ENCODE assay signal across 29 mouse cellular contexts in the genomic region with DNA sequence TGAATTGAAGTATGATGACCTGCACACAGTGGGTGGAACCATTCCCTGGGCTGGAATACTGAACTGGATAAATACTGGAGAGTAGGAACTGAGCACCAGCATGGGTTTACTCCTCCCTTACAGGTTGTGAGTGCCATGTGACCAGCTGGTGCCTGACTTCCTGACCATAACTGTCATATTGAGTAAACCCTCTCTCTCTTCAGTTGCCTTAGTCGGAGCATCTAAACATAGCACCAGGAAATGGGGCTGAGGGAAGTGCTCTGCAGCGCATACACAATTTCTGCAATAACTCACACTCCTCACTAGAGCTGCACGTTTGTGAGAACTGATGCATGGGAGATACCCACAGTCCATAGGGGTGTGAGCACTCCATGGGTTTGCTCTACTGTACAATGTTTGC. TPM values are rescaled to one million over a fixed set of nuclear protein-coding genes. Genes with fewer than 3 reads are reported as not detected.
A peak's percentile ranks its signal among the peaks of the same experiment; 100 is the strongest.
DNase-seq lines count a peak whose midpoint lies in the region; ATAC-seq and TF ChIP-seq lines count a peak whose summit lies in the region.
"Had no signal": no experiment of that assay in that cellular context is flagged by ENCODE, and none has a peak within 500 bp of the region (broad histone marks: within the 10 kb centered on the region; RNA-seq: fewer than 3 reads in every experiment).

No protein-coding gene starts in this region.

- H3K27me3 ChIP-seq in midbrain, postnatal 0 days (ENCODE audit: insufficient read depth, low read length), result no peaks in the 10 kb centered on the region
- H3K27me3 ChIP-seq: embryonic facial prominence, embryonic 12.5 days; forebrain, embryonic 12.5 days; forebrain, embryonic 15.5 days; heart, embryonic 12.5 days; heart, embryonic 15.5 days; hindbrain, embryonic 13.5 days; intestine, embryonic 15.5 days had no signal

- no peak overlapping the region for H3K4me2 ChIP-seq in midbrain, postnatal 0 days (ENCODE audit: low read depth, low read length, poor library complexity, severe bottlenecking)
- H3K4me2 ChIP-seq: embryonic facial prominence, embryonic 12.5 days; forebrain, embryonic 12.5 days; forebrain, embryonic 15.5 days; heart, embryonic 12.5 days; heart, embryonic 15.5 days; hindbrain, embryonic 13.5 days; intestine, embryonic 15.5 days had no signal

- H3K4me1 ChIP-seq in midbrain, postnatal 0 days (ENCODE audit: insufficient read depth, low read length), result no peaks in the 10 kb centered on the region
- H3K4me1 ChIP-seq: embryonic facial prominence, embryonic 12.5 days; forebrain, embryonic 12.5 days; forebrain, embryonic 15.5 days; heart, embryonic 15.5 days; hindbrain, embryonic 10.5 days; hindbrain, embryonic 13.5 days; intestine, embryonic 15.5 days had no signal

- peak; percentile 86 for ATAC-seq in granulocyte monocyte progenitor cell, adult 5-6 weeks (replicated peaks; ENCODE audit: poor library complexity, severe bottlenecking)
- peak; percentile 94 for ATAC-seq in megakaryocyte progenitor cell, adult 5-6 weeks (replicated peaks; ENCODE audit: poor library complexity)
- no peak for ATAC-seq in midbrain, postnatal 0 days (ENCODE audit: low FRiP score)
- ATAC-seq: activated CD4-positive, CD25-positive, alpha-beta regulatory T cell, adult 4 months; forebrain, embryonic 15.5 days; hindbrain, embryonic 16.5 days; intestine, embryonic 15.5 days had no signal

- no peaks in the 10 kb centered on the region for H3K9me3 ChIP-seq in midbrain, postnatal 0 days (ENCODE audit: low read length)
- H3K9me3 ChIP-seq: embryonic facial prominence, embryonic 12.5 days; forebrain, embryonic 12.5 days; forebrain, embryonic 15.5 days; heart, embryonic 15.5 days; hindbrain, embryonic 13.5 days; intestine, embryonic 15.5 days had no signal

- peak; percentile 5 for DNase-seq in thymus, postnatal 0 days (ENCODE audit: low spot score)
- DNase-seq in thymus, postnatal 4 days, result no peak
- DNase-seq in cerebellum, adult 11 months, result no peak
- DNase-seq in midbrain, postnatal 0 days (ENCODE audit: low spot score), result no peak
- DNase-seq: adrenal gland, adult 8-10 months; adrenal gland, postnatal 25 days; cerebellum, adult 18-20 months; cerebellum, adult 9-11 months; cerebellum, postnatal 25 days; gastrocnemius, postnatal 25 days; heart, postnatal 10 days; heart, postnatal 36 days had no signal

- no peak overlapping the region for H3K9ac ChIP-seq in midbrain, postnatal 0 days (replicated peaks; ENCODE audit: low read length, poor library complexity, severe bottlenecking)
- H3K9ac ChIP-seq: embryonic facial prominence, embryonic 12.5 days; forebrain, embryonic 12.5 days; forebrain, embryonic 15.5 days; heart, embryonic 12.5 days; heart, embryonic 15.5 days; hindbrain, embryonic 13.5 days; intestine, embryonic 15.5 days had no signal

- H3K36me3 ChIP-seq in midbrain, postnatal 0 days (ENCODE audit: insufficient read depth, low read length), result no peaks in the 10 kb centered on the region
- H3K36me3 ChIP-seq: embryonic facial prominence, embryonic 12.5 days; forebrain, embryonic 12.5 days; forebrain, embryonic 15.5 days; heart, embryonic 12.5 days; heart, embryonic 15.5 days; hindbrain, embryonic 10.5 days; hindbrain, embryonic 13.5 days; intestine, embryonic 15.5 days had no signal

- H3K4me3 ChIP-seq in midbrain, postnatal 0 days (ENCODE audit: low read depth, low read length), result no peak overlapping the region
- H3K4me3 ChIP-seq: embryonic facial prominence, embryonic 12.5 days; erythroblast, embryonic 14.5 days; forebrain, embryonic 12.5 days; forebrain, embryonic 15.5 days; heart, embryonic 12.5 days; heart, embryonic 15.5 days; hindbrain, embryonic 10.5 days; hindbrain, embryonic 13.5 days; intestine, embryonic 15.5 days had no signal

- WGBS in midbrain, postnatal 0 days, result 78% methylated on average over 3 of the region's 3 CpGs

- H3K27ac ChIP-seq in midbrain, postnatal 0 days (ENCODE audit: low read depth, low read length), result no peak overlapping the region
- H3K27ac ChIP-seq: embryonic facial prominence, embryonic 12.5 days; forebrain, embryonic 12.5 days; forebrain, embryonic 15.5 days; heart, embryonic 15.5 days; hindbrain, embryonic 10.5 days; hindbrain, embryonic 13.5 days; intestine, embryonic 15.5 days had no signal

- no peak for TF ChIP-seq CTCF in midbrain, postnatal 0 days (IDR thresholded peaks at IDR 0.05)

RNA-seq across cellular contexts. Expression of gene 1700011L22Rik, which starts 9.1 kb away (rescaled TPM):
- not detected in 2 replicates for polyA plus RNA-seq in thymus, postnatal 0 days (2015; fragmentation: Nextera tagmentation; extraction: Ambion mirVana)
- not detected in 2 replicates for total RNA-seq in granulocyte monocyte progenitor cell, adult 5-6 weeks (2014; fragmentation: Nextera tagmentation)
- not detected in 2 replicates for total RNA-seq in granulocyte monocyte progenitor cell, adult 5-6 weeks (2017)
- not detected in 2 replicates for total RNA-seq in megakaryocyte progenitor cell, adult 5-6 weeks (2015)
- not detected in 2 replicates for total RNA-seq in megakaryocyte progenitor cell, adult 5-6 weeks (2017)
- not detected in 2 replicates for total RNA-seq in midbrain, postnatal 0 days (2014; rRNA removed)
- polyA plus RNA-seq in midbrain, postnatal 0 days (2015; fragmentation: Nextera tagmentation; extraction: Ambion mirVana), result not detected in 2 replicates
- total RNA-seq: adrenal gland, postnatal 25 days; ES-E14; gastrocnemius, adult 8-10 months; gastrocnemius, postnatal 25 days; heart, postnatal 10 days; heart, postnatal 36 days had no signal
- polyA plus RNA-seq: activated CD4-positive, CD25-positive, alpha-beta regulatory T cell, adult 4 months; brain, embryonic 14.5 days; cortical plate, adult 2 months; embryonic facial prominence, embryonic 12.5 days; erythroblast, embryonic 14.5 days; forebrain, embryonic 12.5 days; forebrain, embryonic 15.5 days; heart, embryonic 12.5 days; heart, embryonic 15.5 days; hindbrain, embryonic 10.5 days; hindbrain, embryonic 13.5 days; hindbrain, embryonic 16.5 days; intestine, embryonic 15.5 days had no signal

RNA-seq across cellular contexts. Expression of gene Mmaa, which starts 55.4 kb away (rescaled TPM):
- 6.9 and 8.8 TPM in 2 replicates for polyA plus RNA-seq in thymus, postnatal 0 days (2015; fragmentation: Nextera tagmentation; extraction: Ambion mirVana)
- total RNA-seq in granulocyte monocyte progenitor cell, adult 5-6 weeks (2014; fragmentation: Nextera tagmentation), result 2.0 and 2.5 TPM in 2 replicates
- total RNA-seq in granulocyte monocyte progenitor cell, adult 5-6 weeks (2017), result 3.6 and 7.0 TPM in 2 replicates
- 3.4 and 3.9 TPM in 2 replicates for total RNA-seq in megakaryocyte progenitor cell, adult 5-6 weeks (2015)
- 5.0 and 5.1 TPM in 2 replicates for total RNA-seq in megakaryocyte progenitor cell, adult 5-6 weeks (2017)
- 9.4 and 14.2 TPM in 2 replicates for total RNA-seq in midbrain, postnatal 0 days (2014; rRNA removed)
- 11.3 and 11.8 TPM in 2 replicates for polyA plus RNA-seq in midbrain, postnatal 0 days (2015; fragmentation: Nextera tagmentation; extraction: Ambion mirVana)
